Mouse (Mus musculus): Measurements from ENCODE around the gene Tbrg4.
A peak's percentile ranks its signal among the peaks of the same experiment; 100 is the strongest.

The Tbrg4 gene

GRCm38 (mm10) chr11:6590933-6591675 is 34.8 kb downstream of the Tbrg4 start:
- peak; percentile 62 for DNase-seq (ENCODE audit: low spot score)

DNA sequence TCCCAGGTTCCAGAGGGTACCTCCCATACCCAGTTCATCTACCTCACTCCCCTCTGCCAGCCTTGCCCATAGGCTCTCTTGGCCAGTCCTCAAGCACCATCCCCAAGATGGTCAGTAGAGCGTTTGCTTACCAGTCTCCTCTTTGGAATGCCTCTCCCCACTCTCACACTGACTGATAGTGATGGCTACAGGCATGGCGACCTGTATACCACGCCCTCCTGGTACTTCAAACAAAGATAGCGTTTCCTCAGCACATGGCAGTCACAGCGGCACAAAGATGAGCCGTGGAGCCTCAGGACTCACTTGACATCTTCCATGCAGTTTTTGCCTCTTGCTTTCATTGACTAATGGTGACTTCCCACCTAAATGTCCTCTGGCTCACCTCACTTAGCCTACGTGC is 36.0 kb downstream of the Tbrg4 start:
- DNase-seq (ENCODE audit: low spot score), result no peak

DNA sequence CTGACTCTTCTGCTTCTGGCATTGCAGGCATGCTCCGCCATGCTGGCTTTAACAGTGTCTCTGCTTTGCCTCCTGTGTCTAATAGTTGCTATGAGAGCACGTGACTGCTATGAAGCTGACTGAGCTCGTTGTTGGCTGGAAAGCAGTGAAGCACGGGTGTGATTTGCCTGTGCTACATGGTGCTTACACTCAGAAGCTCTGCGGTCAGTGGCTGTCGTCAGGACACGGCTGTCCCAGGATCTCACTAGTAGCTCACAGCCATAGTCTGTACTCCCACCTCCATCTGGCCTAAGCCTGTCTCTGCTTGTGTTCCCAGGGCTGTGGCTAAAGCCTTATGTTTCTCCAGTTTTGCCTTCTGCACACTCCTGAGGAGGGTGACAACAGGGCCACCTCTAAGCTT is 37.6 kb downstream of the Tbrg4 start:
- no peak for DNase-seq (ENCODE audit: low spot score)

DNA sequence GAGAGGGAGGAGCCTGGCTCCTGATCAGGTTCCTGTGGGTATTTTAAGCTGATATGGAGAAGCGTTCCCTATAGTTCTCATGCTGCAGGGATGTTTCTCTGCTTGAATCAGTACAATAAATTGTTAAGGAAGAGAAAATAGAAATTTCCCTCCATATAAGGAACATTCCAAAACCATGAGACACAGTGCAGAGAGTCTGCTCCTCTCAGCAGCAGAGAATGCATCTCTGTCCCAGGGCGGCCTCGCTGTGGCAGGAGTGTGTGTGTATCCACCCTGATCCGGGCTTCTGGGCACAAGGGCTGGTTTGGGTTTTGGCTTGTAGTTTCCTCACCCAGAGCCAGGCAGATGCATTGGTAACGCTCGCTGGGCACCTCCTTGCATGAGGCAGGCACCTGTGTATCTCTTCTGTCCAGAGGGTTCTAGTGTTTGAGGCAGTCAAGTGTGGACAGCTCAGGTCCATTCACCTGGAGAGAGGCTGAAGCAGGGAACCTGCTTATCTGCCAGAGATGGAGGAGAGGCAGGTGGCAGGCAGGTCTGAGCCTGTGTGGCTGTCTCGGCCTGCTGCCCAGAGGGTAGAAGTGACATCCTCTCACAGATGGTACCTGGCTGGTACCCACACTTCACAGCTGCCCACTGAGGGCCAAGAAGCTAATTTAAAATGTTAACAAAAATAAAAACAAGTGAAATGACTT is 38.5 kb downstream of the Tbrg4 start:
- DNase-seq (ENCODE audit: low spot score), result no peak

DNA sequence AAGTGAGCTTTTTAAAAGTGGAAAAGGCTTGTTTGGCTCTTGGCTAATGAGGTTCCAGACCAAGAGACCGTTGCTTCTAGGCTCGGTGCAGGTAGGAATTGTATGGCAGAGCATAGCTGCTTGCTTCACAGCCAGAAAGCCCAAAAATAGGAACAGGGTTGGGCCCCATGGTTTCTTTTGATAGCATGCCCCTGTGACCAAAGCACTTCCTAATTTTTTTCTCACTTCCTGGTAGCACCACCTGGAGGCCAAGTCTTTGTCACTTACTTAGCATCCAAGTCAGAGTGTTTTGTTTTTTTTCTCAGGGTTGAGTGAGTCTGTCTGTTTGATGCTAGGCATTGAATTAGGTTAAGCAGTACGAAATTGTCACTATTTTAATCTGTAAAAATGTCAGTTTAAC is 39.2 kb downstream of the Tbrg4 start:
- DNase-seq (ENCODE audit: low spot score), result no peak

GRCm38 (mm10) chr11:6585748-6586147 is 40.1 kb downstream of the Tbrg4 start:
- no peak for DNase-seq (ENCODE audit: low spot score)

- no peak for DNase-seq (ENCODE audit: low spot score)
Measured at GRCm38 (mm10) chr11:6581560-6581959, 44.3 kb downstream of the Tbrg4 start.

DNA sequence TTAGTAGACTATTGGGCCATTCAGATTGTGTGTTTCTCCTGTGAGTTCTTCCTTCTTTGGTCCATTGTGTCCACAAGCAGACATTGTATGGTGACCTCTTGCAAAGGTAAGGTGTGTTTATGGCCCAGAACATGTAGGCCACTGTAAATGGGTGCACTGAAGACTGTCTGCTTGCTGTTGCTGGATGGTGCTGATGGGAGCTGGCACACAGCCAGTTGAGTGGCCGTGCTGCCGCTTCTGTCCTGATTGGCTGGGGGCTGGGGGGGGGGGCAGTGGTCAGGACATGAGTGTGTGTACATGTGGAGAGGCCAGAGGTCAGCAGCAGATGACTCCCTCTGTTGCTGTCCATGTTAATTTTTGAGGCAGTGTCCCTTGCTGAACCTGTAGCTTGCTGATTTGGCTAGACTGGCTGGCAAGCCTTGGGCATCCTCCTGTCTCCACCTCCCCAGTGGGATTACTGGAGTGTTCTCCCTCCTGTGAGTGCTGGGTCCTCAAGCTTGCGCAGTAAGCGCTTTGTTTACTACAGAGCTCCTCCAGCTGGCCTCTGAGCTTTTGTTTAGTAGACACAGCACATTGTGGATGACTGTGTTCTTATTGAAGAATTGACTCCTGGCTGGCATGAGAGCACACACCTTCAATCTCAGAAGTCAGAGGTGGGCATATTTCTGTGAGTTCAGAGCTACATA is 45.7 kb downstream of the Tbrg4 start:
- DNase-seq (ENCODE audit: low spot score), result no peak

DNA sequence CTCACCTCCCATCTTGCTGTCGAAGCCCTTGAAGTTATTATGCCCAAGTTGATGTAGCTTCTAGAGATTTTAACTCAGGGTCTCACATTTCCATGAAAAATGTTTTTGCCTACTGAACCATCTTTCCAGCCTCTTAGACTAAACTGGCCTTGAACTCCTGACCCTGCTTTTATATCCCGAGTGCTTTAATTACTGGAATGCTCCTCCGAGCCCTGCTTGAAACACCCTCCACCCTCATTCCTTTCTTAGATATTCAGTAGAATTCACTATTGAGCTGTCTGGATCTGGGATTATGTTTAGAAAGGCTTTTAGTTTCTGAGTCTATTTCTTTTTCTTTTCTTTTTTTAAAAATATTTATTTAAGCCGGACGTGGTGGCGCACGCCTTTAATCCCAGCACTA is 46.5 kb downstream of the Tbrg4 start:
- no peak for DNase-seq (ENCODE audit: low spot score)

DNA sequence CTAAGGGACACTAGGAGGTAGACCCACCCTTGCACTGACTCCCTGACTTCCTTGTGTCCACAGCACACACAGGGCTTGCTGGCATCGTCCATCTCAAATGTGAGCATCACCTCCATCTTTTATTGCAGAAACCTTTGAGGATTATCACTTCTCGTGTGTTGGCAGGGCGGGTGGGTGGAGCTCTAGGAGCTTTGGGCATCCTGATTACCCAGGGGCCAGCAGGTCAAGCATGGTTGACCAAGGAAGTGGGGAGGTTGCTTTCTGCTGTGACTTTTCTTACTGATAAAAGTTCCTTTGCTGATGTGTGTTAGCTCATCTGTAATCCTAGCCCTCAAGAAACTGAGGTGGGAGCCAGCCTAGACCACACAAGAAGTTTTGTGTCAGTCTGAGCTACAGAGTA is 49.7 kb downstream of the Tbrg4 start:
- DNase-seq (ENCODE audit: low spot score), result no peak

- DNase-seq (ENCODE audit: low spot score), result no peak
Measured at GRCm38 (mm10) chr11:6569410-6569777, 56.5 kb downstream of the Tbrg4 start.

GRCm38 (mm10) chr11:6568584-6569409 is 57.1 kb downstream of the Tbrg4 start:
- no peak for DNase-seq (ENCODE audit: low spot score)

DNA sequence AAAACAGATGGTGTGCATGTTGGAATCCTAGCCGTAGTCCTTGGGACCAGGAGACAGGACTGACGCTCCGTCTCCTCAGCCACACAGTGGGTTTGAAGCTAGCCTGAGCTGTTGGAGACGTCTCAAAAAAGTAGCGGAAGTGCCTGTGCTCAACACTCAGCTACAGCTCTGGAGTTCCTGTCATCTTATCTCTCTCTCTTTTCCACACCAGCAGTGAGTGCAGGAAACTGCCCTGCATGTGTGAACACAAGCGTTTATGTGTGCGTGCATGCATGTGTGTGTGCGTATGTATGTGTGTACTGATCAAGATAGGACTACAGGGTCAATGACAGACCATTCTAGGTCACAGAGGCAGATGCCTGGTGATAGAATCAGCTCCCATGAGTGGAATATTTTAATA is 57.9 kb downstream of the Tbrg4 start:
- no peak for DNase-seq (ENCODE audit: low spot score)

DNA sequence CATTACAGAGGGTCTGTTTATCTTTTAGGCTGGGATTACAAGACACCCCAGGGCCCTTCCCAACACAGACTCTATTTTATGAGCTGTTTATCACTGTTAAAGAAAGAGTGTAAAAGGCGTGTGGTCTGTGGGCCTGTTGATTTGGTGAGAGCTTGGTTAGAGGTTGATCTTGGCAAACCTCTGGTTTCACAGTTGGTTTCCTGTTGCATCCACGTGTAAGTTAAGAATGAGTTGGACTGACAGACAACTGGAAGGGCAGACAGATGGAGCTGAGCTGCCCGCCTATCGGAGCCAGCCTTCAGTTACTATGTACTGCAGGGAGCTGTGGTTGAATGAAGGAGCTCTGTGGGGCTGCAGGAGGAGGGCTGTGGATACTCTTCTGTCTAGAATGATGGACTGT is 59.4 kb downstream of the Tbrg4 start:
- no peak for DNase-seq (ENCODE audit: low spot score)
